Mouse (Mus musculus): ENCODE results near the gene Col6a4.

- TF ChIP-seq ETS1 (conservative IDR thresholded peaks at IDR 0.05; ENCODE audit: low read depth, low read length) (no peak), GABPA (IDR thresholded peaks at IDR 0.05; ENCODE audit: insufficient replicate concordance, low read depth, low read length) (no peak), RCOR1 (conservative IDR thresholded peaks at IDR 0.05; ENCODE audit: low read depth, low read length) (no peak), USF2 (conservative IDR thresholded peaks at IDR 0.05; ENCODE audit: low read depth, low read length) (no peak), CTCF (conservative IDR thresholded peaks at IDR 0.05 in 1 of 2, IDR thresholded peaks at IDR 0.05 in 1 of 2; ENCODE audit: low read depth in 2 of 2, low read length in 2 of 2) (no peak), ZKSCAN1 (IDR thresholded peaks at IDR 0.05; ENCODE audit: borderline replicate concordance, low read depth, low read length) (no peak), USF1 (IDR thresholded peaks at IDR 0.05; ENCODE audit: low read depth, low read length) (no peak), EP300 (IDR thresholded peaks at IDR 0.05; ENCODE audit: low read length) (no peak), ZMIZ1 (IDR thresholded peaks at IDR 0.05; ENCODE audit: low read depth, low read length) (no peak), NELFE (IDR thresholded peaks at IDR 0.05; ENCODE audit: low read depth, low read length) (no peak), POLR2A (IDR thresholded peaks at IDR 0.05; ENCODE audit: low read depth, low read length) (no peak), TBP (conservative IDR thresholded peaks at IDR 0.05; ENCODE audit: low read depth, low read length) (no peak), IRF4 (IDR thresholded peaks at IDR 0.05; ENCODE audit: low read depth, low read length) (no peak), CHD1 (IDR thresholded peaks at IDR 0.05; ENCODE audit: low read depth, low read length) (no peak)
These were observed 49.0 kb upstream of the Col6a4 start for GRCm38 (mm10) chr9:106145582-106145981.
